16 mouse cellular contexts compared by ENCODE assay signal in the genomic region with DNA sequence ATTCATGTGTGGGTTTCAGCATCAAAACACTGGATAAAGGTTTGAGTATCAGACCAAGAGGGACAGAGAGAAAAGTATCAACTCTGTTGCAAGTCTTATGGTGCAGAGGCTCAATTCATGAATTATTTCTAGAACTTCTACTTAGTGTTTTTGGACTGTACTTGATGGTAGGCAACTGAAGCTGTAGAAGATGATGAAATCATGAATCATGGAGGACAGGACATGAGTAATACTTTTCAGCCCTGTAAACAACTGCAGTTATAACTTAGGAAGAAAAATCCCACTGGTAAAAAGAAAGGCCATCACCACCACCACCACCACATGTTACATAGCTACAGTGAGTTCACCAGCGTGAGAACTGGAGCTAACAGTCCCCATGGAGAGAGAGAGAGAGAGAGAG.
"Had no signal": no experiment of that assay in that cellular context is flagged by ENCODE, and none has a peak within 500 bp of the region (broad histone marks: within the 10 kb centered on the region; RNA-seq: fewer than 3 reads in every experiment).

No protein-coding gene starts in this region.

- H3K4me2 ChIP-seq: limb, embryonic 13.5 days; liver, embryonic 12.5 days; liver, embryonic 15.5 days; midbrain, embryonic 11.5 days; neural tube, embryonic 13.5 days had no signal

- H3K9ac ChIP-seq: limb, embryonic 13.5 days; liver, embryonic 12.5 days; liver, embryonic 15.5 days; neural tube, embryonic 13.5 days had no signal

- DNase-seq: kidney, adult 9 months; kidney, postnatal 14 days; kidney, postnatal 4 days; left cerebral cortex, postnatal 4 days; liver; lung, adult 2 months; lung, postnatal 14 days; lung, postnatal 4 days; midbrain, embryonic 14.5 days; thymus, adult 18-20 months; thymus, postnatal 36 days had no signal

- H3K4me3 ChIP-seq: limb, embryonic 13.5 days; liver, embryonic 12.5 days; liver, embryonic 15.5 days; neural tube, embryonic 13.5 days had no signal

- H3K9me3 ChIP-seq: limb, embryonic 13.5 days; liver, embryonic 12.5 days; liver, embryonic 15.5 days; neural tube, embryonic 13.5 days had no signal

- H3K27ac ChIP-seq: limb, embryonic 13.5 days; liver, embryonic 12.5 days; liver, embryonic 15.5 days; neural tube, embryonic 13.5 days had no signal

- H3K36me3 ChIP-seq: limb, embryonic 13.5 days; liver, embryonic 12.5 days; liver, embryonic 15.5 days; neural tube, embryonic 13.5 days had no signal

- ATAC-seq: liver, embryonic 12.5 days had no signal

- H3K27me3 ChIP-seq: limb, embryonic 13.5 days; liver, embryonic 12.5 days; liver, embryonic 15.5 days; neural tube, embryonic 13.5 days had no signal

- H3K4me1 ChIP-seq: limb, embryonic 13.5 days; liver, embryonic 12.5 days; liver, embryonic 15.5 days; neural tube, embryonic 13.5 days had no signal
